Mouse (Mus musculus) limb, embryonic 13.5 days (tissue): Measurements from ENCODE around the gene Ift88. TPM values are rescaled to one million over a fixed set of nuclear protein-coding genes. Genes with fewer than 3 reads are reported as not detected.

Source experiments
- ATAC-seq: fragments of 200-750 bp; cut with Nextera tagmentation; 2 replicates; pipeline ENCODE4 v1.8.0; 2017; ENCODE audit warnings: low read depth, moderate number of reproducible peaks, moderate TSS enrichment; ENCODE audit not compliant: low FRiP score
- H3K27ac ChIP-seq: fragments of 300-500 bp; sonication (generic); 2 replicates; pipeline ENCODE4 v1.5.1; 2015; ENCODE audit warnings: inconsistent platforms, mild to moderate bottlenecking, moderate library complexity
- H3K27me3 ChIP-seq: fragments of 300-500 bp; sonication (generic); 2 replicates; pipeline ENCODE4 v1.6.1; 2015; ENCODE audit warnings: mild to moderate bottlenecking, inconsistent platforms
- H3K36me3 ChIP-seq: fragments of 300-500 bp; sonication (generic); 2 replicates; pipeline ENCODE4 v1.6.1; 2015; ENCODE audit warnings: inconsistent platforms, mild to moderate bottlenecking, moderate library complexity
- H3K4me1 ChIP-seq: fragments of 300-500 bp; sonication (generic); 2 replicates; pipeline ENCODE4 v1.6.1; 2015; ENCODE audit warnings: inconsistent platforms
- H3K4me2 ChIP-seq: fragments of 300-500 bp; sonication (generic); replicated peaks from 2 replicates; pipeline ENCODE4 v1.6.1; 2015; ENCODE audit warnings: inconsistent platforms, mild to moderate bottlenecking, moderate library complexity
- H3K4me3 ChIP-seq: fragments of 300-500 bp; sonication (generic); 2 replicates; pipeline ENCODE4 v1.5.1; 2015; ENCODE audit warnings: moderate library complexity, mild to moderate bottlenecking, inconsistent platforms
- H3K9ac ChIP-seq: fragments of 300-500 bp; sonication (generic); 2 replicates; pipeline ENCODE4 v1.6.1; 2015; ENCODE audit warnings: mild to moderate bottlenecking, inconsistent platforms
- H3K9me3 ChIP-seq: fragments of 300-500 bp; sonication (generic); 2 replicates; pipeline ENCODE4 v1.6.1; 2016; ENCODE audit warnings: inconsistent platforms
- WGBS: fragments of 180-500 bp; shearing (Covaris S2); methylation state at CpG from one replicate; pipeline ENCODE4 v1.1.7; 2015; 5-methylcytosine and 5-hydroxymethylcytosine counted together
- polyA plus RNA-seq: library from polyadenylated mRNA; unstranded; fragments of >200 nt; fragmentation: Nextera tagmentation; extraction: Ambion mirVana; gene quantifications from 2 replicates; pipeline ENCODE4 v1.2.1, GENCODE M21; 2015

Ift88 gene
- polyA plus RNA-seq, 1 experiment from 2014 or later: 21.5 TPM

- peak; percentile 79 for ATAC-seq
- H3K9me3 ChIP-seq: no peaks in the 10 kb centered on the region
- peak overlapping the region; percentile 82 for H3K27ac ChIP-seq
- H3K4me2 ChIP-seq: peak overlapping the region; percentile 88
- WGBS: under 1% methylated on average over 44 of the region's 60 CpGs
- H3K36me3 ChIP-seq: no peaks in the 10 kb centered on the region
- H3K4me3 ChIP-seq: peak overlapping the region; percentile 75
- peaks cover 33% of the 10 kb centered on the region for H3K4me1 ChIP-seq
- H3K27me3 ChIP-seq: no peaks in the 10 kb centered on the region
- H3K9ac ChIP-seq: peak overlapping the region; percentile 82
These were observed 101.7 kb downstream of the Ift88 start for GRCm38 (mm10) chr14:57525388-57526049.

DNA sequence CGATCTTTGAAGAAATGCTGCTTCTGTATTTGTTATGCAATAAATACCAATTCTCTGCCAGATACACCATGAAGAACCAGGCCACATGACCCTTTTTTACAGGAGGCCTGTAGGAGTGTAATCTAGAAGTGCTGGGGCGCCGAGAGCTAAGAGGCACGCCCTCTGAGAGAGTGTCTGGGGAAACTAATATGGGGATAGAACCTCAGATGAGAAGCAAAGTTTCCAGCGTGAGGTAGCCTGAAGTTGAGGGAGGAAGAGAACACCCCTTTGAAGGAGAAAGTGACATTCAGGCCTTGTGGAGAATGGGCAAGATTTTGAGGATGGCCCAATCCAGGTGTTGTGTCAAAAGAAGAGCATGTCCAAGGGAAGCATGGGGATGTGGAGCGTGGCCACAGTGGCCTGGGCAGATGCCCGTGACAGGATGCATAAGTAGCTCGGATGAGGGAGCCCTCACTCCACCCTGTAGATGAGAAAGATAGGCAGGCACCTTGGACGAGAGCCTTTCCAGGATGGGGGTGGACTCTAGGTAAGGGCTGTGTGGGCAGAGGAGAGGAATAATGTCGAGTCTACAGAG is 102.3 kb downstream of the Ift88 start:
- 0 out of 2 replicates have a peak, but pooled peaks have one; percentile 0 for ATAC-seq
- Histone ChIP-seq H3K9ac (no peak overlapping the region), H3K4me2 (peak overlapping the region; percentile 88), H3K27me3 (no peaks in the 10 kb centered on the region), H3K9me3 (no peaks in the 10 kb centered on the region), H3K4me3 (peak overlapping the region; percentile 75), H3K27ac (no peak overlapping the region), H3K36me3 (no peaks in the 10 kb centered on the region), H3K4me1 (peaks cover 33% of the 10 kb centered on the region)
- WGBS: 47% methylated on average over 10 of the region's 10 CpGs

- Histone ChIP-seq H3K4me3 (no peak overlapping the region), H3K4me1 (peaks cover 33% of the 10 kb centered on the region), H3K9me3 (no peaks in the 10 kb centered on the region), H3K9ac (no peak overlapping the region), H3K27me3 (no peaks in the 10 kb centered on the region), H3K4me2 (no peak overlapping the region), H3K36me3 (no peaks in the 10 kb centered on the region), H3K27ac (no peak overlapping the region)
- 38% methylated on average over 7 of the region's 7 CpGs for whole genome bisulfite sequencing
- ATAC-seq: no peak
These were observed 103.3 kb downstream of the Ift88 start for GRCm38 (mm10) chr14:57527122-57527521.

DNA sequence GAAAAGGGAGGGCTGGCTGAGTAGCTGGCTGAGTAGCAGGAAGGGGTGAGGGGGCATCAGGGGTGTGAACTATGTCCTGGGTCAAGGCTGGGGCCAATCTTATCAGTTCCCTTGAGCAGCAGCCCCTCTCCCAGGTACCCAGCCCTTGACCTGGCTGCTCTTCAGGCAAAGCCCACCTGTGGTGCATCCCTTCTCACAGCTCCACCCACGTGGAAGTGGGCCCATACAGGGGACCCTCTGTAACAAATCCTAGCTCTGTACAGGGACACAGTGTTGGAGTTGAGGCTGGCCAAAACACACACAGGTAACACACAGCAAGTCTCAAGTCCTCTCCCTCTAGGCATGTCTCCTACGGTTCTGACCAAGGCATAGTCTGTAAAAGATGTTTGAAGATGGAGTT is 103.7 kb downstream of the Ift88 start:
- no peaks in the 10 kb centered on the region for H3K9me3 ChIP-seq
- H3K4me1 ChIP-seq: peaks cover 33% of the 10 kb centered on the region
- no peak overlapping the region for H3K9ac ChIP-seq
- no peak overlapping the region for H3K27ac ChIP-seq
- no peaks in the 10 kb centered on the region for H3K36me3 ChIP-seq
- 47% methylated on average over 2 of the region's 2 CpGs for WGBS
- no peak overlapping the region for H3K4me3 ChIP-seq
- no peak for ATAC-seq
- no peaks in the 10 kb centered on the region for H3K27me3 ChIP-seq
- no peak overlapping the region for H3K4me2 ChIP-seq

DNA sequence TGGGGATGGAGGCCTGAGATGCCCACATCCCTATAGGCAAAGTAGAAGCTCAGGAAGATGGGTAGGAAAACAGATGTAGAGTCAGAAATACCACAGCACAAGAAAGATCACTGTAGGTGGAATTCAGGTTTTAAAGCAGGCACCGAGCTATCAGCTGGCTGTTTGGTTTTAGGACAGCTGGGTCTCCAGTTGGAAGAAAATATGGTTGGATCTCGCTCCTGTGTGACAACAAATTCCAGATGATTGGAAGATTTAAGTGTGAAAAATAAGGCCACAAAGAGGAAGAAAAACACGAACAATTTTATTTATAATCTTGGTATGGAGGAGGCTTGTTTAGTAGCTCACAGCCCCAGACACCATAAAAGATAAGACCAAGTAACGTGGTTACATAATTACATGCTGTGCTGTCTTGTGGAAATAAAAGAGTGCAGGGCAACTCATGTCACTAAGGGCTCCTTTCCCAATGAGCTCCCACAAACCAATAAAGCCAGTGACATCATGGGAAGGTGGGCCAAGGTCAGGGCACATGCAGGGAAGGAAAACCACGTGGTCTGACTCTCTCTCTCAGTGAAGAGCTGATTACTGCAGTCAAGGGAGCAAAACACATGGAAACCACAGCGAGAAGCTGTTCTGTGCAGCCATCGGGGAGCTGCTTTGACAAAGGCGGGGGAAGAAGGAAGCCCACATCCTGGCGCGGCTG is 105.4 kb downstream of the Ift88 start:
- H3K9ac ChIP-seq: no peak overlapping the region
- H3K4me2 ChIP-seq: no peak overlapping the region
- WGBS: 41% methylated on average over 10 of the region's 10 CpGs
- no peak for ATAC-seq
- H3K4me1 ChIP-seq: peaks cover 29% of the 10 kb centered on the region
- no peak overlapping the region for H3K27ac ChIP-seq
- 0 out of 2 replicates have a peak, but pooled peaks cover 4% of the 10 kb centered on the region for H3K27me3 ChIP-seq
- H3K4me3 ChIP-seq: no peak overlapping the region
- no peaks in the 10 kb centered on the region for H3K36me3 ChIP-seq
- H3K9me3 ChIP-seq: no peaks in the 10 kb centered on the region

DNA sequence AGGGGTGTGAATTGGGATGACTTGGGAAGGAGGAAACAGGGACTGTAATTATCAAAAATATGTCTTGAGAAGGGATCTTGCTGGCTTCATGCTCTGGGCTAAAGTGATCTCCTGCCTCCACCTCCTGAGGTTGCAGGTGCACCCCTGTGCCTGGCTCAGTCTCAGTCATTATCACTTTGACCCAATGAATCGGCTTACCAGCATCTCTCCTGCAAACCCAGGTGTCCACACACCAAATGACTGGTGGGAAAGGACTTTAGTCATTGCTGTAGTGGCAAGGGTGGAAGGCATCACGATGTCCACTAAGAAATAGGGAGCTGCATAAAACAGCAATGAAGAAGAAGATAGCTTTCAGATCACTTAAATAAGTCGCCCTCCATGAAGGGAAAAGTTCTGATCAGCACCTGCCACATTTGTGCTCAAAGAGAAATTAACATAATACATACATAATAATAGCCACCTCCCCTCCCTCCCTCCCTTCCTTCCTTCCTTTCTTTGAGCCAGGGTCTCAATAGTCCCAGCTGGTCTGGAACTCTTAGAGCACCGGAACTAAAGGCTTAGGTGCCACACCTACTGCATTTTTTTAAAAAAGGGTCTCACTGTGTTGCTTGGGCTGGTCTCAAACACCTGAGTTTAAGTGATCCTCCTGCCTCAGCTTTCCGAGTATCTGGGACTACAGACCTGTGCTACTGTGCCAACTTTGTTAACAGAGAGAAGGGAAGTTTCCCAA is 106.1 kb downstream of the Ift88 start:
- no peak for ATAC-seq
- Histone ChIP-seq H3K9ac (no peak overlapping the region), H3K4me1 (peaks cover 35% of the 10 kb centered on the region), H3K9me3 (no peaks in the 10 kb centered on the region), H3K4me2 (no peak overlapping the region), H3K27me3 (0 out of 2 replicates have a peak, but pooled peaks cover 4% of the 10 kb centered on the region), H3K36me3 (no peaks in the 10 kb centered on the region), H3K4me3 (no peak overlapping the region), H3K27ac (no peak overlapping the region)
- 62% methylated on average over 5 of the region's 5 CpGs for WGBS

DNA sequence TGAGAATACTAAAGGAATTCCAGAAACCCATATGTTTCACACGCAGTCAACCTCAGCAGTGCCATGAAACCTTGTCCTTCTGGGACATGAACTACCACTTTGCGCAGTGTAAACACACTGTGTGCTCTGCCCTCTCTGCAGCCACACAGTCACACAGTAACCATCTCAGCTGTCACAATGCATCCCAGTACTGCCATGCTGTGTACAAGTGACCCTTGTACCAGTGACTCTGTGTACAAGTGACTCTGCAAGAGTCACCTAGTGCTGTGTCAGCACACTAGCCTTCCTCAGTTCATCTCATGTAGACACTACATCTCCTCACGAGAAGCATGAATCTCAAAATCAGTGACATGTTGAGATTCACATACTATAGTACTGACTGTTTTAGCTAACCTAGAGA is 108.7 kb downstream of the Ift88 start:
- 89% methylated on average over 3 of the region's 3 CpGs for WGBS
- H3K27me3 ChIP-seq: 0 out of 2 replicates have a peak, but pooled peaks cover 4% of the 10 kb centered on the region
- H3K36me3 ChIP-seq: no peaks in the 10 kb centered on the region

DNA sequence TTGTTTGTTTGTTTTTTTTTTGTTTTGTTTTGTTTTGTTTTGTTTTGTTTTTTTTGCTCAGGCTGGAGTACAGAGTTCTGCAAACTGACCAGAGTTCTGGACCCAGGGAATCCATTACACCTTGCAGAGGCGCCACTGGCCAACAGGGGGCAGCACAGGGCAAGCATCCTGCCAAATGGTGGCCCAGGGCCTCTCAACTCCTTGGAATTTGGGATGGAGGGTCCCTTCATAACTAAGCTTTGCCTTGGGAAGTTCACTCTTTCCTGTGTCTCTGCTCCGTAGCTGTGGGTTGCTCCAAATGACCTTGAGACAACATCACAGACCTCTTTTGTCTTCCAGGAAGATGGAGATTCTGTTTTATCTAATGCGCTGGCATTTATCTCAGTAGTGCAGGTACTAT is 109.4 kb downstream of the Ift88 start:
- no peak overlapping the region for H3K27ac ChIP-seq
- no peaks in the 10 kb centered on the region for H3K36me3 ChIP-seq
- H3K9me3 ChIP-seq: no peaks in the 10 kb centered on the region
- H3K4me2 ChIP-seq: no peak overlapping the region
- no peak overlapping the region for H3K9ac ChIP-seq
- H3K4me1 ChIP-seq: peaks cover 56% of the 10 kb centered on the region
- H3K27me3 ChIP-seq: 0 out of 2 replicates have a peak, but pooled peaks cover 4% of the 10 kb centered on the region
- 38% methylated on average over 3 of the region's 3 CpGs for WGBS
- no peak for ATAC-seq
- H3K4me3 ChIP-seq: no peak overlapping the region

More for the DNA sequence above, 108.7 kb downstream of the Ift88 start:
- no peak overlapping the region for H3K4me3 ChIP-seq
- H3K27ac ChIP-seq: no peak overlapping the region
- H3K9me3 ChIP-seq: no peaks in the 10 kb centered on the region
- peaks cover 52% of the 10 kb centered on the region for H3K4me1 ChIP-seq
- no peak overlapping the region for H3K4me2 ChIP-seq
- ATAC-seq: no peak
- no peak overlapping the region for H3K9ac ChIP-seq

- Histone ChIP-seq H3K9me3 (no peaks in the 10 kb centered on the region), H3K9ac (peak overlapping the region; percentile 4; the same call in 1 of the 2 replicates), H3K4me3 (no peak overlapping the region), H3K4me2 (no peak overlapping the region), H3K27ac (0 out of 2 replicates have a peak overlapping the region, but pooled peaks have one; percentile 83), H3K27me3 (0 out of 2 replicates have a peak, but pooled peaks cover 4% of the 10 kb centered on the region), H3K36me3 (no peaks in the 10 kb centered on the region), H3K4me1 (peaks cover 51% of the 10 kb centered on the region)
- WGBS: 18% methylated on average over 11 of the region's 11 CpGs
- no peak for ATAC-seq
These were observed 110.0 kb downstream of the Ift88 start for GRCm38 (mm10) chr14:57533841-57534240.

GRCm38 (mm10) chr14:57534346-57534745 is 110.5 kb downstream of the Ift88 start:
- H3K9me3 ChIP-seq: no peaks in the 10 kb centered on the region
- 0 out of 2 replicates have a peak overlapping the region, but pooled peaks have one; percentile 34 for H3K4me2 ChIP-seq
- peak overlapping the region; percentile 83 for H3K27ac ChIP-seq
- 0 out of 2 replicates have a peak, but pooled peaks cover 4% of the 10 kb centered on the region for H3K27me3 ChIP-seq
- H3K4me1 ChIP-seq: peaks cover 47% of the 10 kb centered on the region
- no peaks in the 10 kb centered on the region for H3K36me3 ChIP-seq
- H3K9ac ChIP-seq: peak overlapping the region; percentile 4; the same call in 1 of the 2 replicates
- 12% methylated on average over 5 of the region's 5 CpGs for WGBS
- ATAC-seq: 0 out of 2 replicates have a peak, but pooled peaks have one; percentile 17
- H3K4me3 ChIP-seq: no peak overlapping the region

GRCm38 (mm10) chr14:57534961-57535360 is 111.1 kb downstream of the Ift88 start:
- no peak overlapping the region for H3K9ac ChIP-seq
- H3K27ac ChIP-seq: peak overlapping the region; percentile 83

More at GRCm38 (mm10) chr14:57534961-57535360, 111.1 kb downstream of the Ift88 start:
- Histone ChIP-seq H3K36me3 (no peaks in the 10 kb centered on the region), H3K27me3 (0 out of 2 replicates have a peak, but pooled peaks cover 4% of the 10 kb centered on the region), H3K4me3 (no peak overlapping the region), H3K4me1 (peaks cover 41% of the 10 kb centered on the region), H3K4me2 (0 out of 2 replicates have a peak overlapping the region, but pooled peaks have one; percentile 34), H3K9me3 (no peaks in the 10 kb centered on the region)
- ATAC-seq: peak; percentile 37; the same call in 1 of the 2 replicates
- 13% methylated on average over 8 of the region's 8 CpGs for WGBS
